Mouse (Mus musculus) spleen, adult 2 months (tissue): Measurements from ENCODE around the gene Ugt2b35. TPM values are rescaled to one million over a fixed set of nuclear protein-coding genes. Genes with fewer than 3 reads are reported as not detected.

Experiments
- DNase-seq, 2 experiments: peaks; one replicate each; pipeline versions ENCODE4 v3.0.0 to v3.0.0-alpha.2; 2012 to 2021; ENCODE audit warnings: low spot score in 2 of 2, low read depth in 1 of 2
- H3K27ac ChIP-seq: fragments of 200-500 bp; 2 replicates; pipeline ENCODE4 v1.5.1; 2012; ENCODE audit warnings: low read length, inconsistent platforms; ENCODE audit not compliant: insufficient read depth
- H3K27me3 ChIP-seq: fragments of 200-500 bp; 2 replicates; pipeline ENCODE4 v1.6.1; 2012; ENCODE audit warnings: mild to moderate bottlenecking, moderate library complexity, low read length, inconsistent platforms; ENCODE audit not compliant: control insufficient read depth, insufficient read depth
- H3K36me3 ChIP-seq: fragments of 200-500 bp; 2 replicates; pipeline ENCODE4 v1.6.1; 2012; ENCODE audit warnings: mild to moderate bottlenecking, low read length, inconsistent platforms; ENCODE audit not compliant: control insufficient read depth, insufficient read depth
- H3K4me1 ChIP-seq: fragments of 200-500 bp; 2 replicates; pipeline ENCODE4 v1.6.1; 2011; ENCODE audit warnings: inconsistent platforms; ENCODE audit not compliant: control insufficient read depth, insufficient read depth, insufficient read length
- H3K4me3 ChIP-seq: fragments of 200-500 bp; 2 replicates; pipeline ENCODE4 v1.5.1; 2011; ENCODE audit warnings: mild to moderate bottlenecking, inconsistent platforms; ENCODE audit not compliant: insufficient read depth, insufficient read length; ENCODE audit errors: extremely low read depth
- CTCF ChIP-seq: fragments of 200-500 bp; IDR thresholded peaks from 2 replicates; pipeline ENCODE4 v1.5.1; 2011; ENCODE audit warnings: mild to moderate bottlenecking, inconsistent platforms; ENCODE audit not compliant: insufficient read depth, insufficient read length, insufficient replicate concordance; ENCODE audit errors: extremely low read depth
- POLR2A ChIP-seq: fragments of 200-500 bp; IDR thresholded peaks from 2 replicates; pipeline ENCODE4 v1.6.1; 2011; ENCODE audit warnings: low read depth, low read length, inconsistent platforms
- WGBS: fragments of 180-500 bp; shearing (Covaris S2); methylation state at CpG from one replicate; pipeline ENCODE4 v1.1.7; 2018; 5-methylcytosine and 5-hydroxymethylcytosine counted together
- polyA plus RNA-seq: library from polyadenylated mRNA; depleted of rRNA; stranded (reverse); fragments of >200 nt; gene quantifications from 2 replicates; pipeline ENCODE4 v1.2.3, GENCODE M21; 2012; rRNA removed

The Ugt2b35 gene
- polyA plus RNA-seq, 1 experiment, result not detected

DNA sequence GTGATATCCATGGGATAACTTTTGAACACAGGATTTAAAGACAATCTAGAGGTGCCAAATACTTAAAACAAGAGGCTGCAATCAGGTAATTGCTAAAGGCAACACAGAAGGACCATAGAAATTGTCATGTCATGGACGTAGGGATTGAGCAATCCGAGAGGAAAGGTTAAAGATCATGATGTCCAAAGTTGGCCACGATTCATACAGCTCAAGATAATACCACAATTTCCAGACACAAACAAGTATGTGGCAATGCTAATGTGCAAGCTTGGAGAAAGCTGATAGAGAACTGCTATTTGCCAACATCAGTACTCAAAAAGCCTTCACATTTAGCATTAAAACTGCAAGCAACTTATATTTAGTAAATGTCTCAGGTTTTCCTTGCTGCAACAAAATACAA is 26.7 kb downstream of the Ugt2b35 start:
- no peaks in the 10 kb centered on the region for H3K4me1 ChIP-seq
- no peaks in the 10 kb centered on the region for H3K36me3 ChIP-seq
- no peak for DNase-seq
- 76% methylated on average over 3 of the region's 3 CpGs for WGBS
- TF ChIP-seq POLR2A (no peak), CTCF (no peak)
- no peak overlapping the region for H3K27ac ChIP-seq
- H3K4me3 ChIP-seq, result no peak overlapping the region
- no peaks in the 10 kb centered on the region for H3K27me3 ChIP-seq

DNA sequence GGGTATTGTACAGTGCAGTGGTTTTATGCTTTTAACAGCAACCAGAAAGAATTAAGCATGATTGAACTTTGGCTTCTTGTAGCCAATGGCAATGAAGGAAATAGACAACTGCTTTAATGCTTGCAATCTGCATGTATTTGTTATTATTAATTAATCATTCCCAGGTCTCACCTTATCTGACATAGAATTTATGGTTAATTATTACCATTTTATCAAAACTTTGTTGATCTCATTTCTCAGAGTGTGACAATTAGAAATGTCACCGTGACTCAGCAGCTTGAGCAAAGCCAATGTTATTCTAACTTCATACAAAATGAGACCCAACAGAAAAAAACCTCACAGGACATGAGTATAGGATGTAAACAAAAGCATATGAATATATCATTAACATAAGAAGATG is 30.0 kb downstream of the Ugt2b35 start:
- no peaks in the 10 kb centered on the region for H3K36me3 ChIP-seq
- H3K4me1 ChIP-seq, result no peaks in the 10 kb centered on the region
- H3K4me3 ChIP-seq, result no peak overlapping the region
- no peak overlapping the region for H3K27ac ChIP-seq
- no peaks in the 10 kb centered on the region for H3K27me3 ChIP-seq
- 81% methylated on average over 1 of the region's 1 CpGs for WGBS
- TF ChIP-seq CTCF (no peak), POLR2A (no peak)
- DNase-seq, result no peak

Other genes starting within 250 kb of the Ugt2b35 start
- gene Ythdc1, start 196.6 kb upstream of the Ugt2b35 start, polyA plus RNA-seq, result 10.3 and 14.9 TPM in 2 replicates
- gene Ugt2b34, start 93.9 kb upstream of the Ugt2b35 start, polyA plus RNA-seq, result 0.04 TPM in 1 of 2 replicates, not detected in the other
- gene Ugt2b1, start 74.3 kb upstream of the Ugt2b35 start, polyA plus RNA-seq, result not detected in 2 replicates
- gene Ugt2b36, start 91.7 kb downstream of the Ugt2b35 start, polyA plus RNA-seq, result not detected in 2 replicates
- not detected in 2 replicates for gene Ugt2b5, start 139.5 kb downstream of the Ugt2b35 start, polyA plus RNA-seq